ENCODE assay signal across 25 mouse cellular contexts in genomic region chr13:9706720-9707119, GRCm38 (mm10).
"Had no signal": no experiment of that assay in that cellular context is flagged by ENCODE, and none has a peak within 500 bp of the region (broad histone marks: within the 10 kb centered on the region; RNA-seq: fewer than 3 reads in every experiment).

No protein-coding gene starts in this region.

- DNase-seq: forebrain, postnatal 0 days; gastrocnemius, postnatal 14 days; gastrocnemius, postnatal 36 days; heart, adult 18-20 months; heart, postnatal 14 days; heart, postnatal 36 days; kidney, adult 11 months; kidney, adult 2 months; kidney, adult 9 months; kidney, postnatal 14 days; kidney, postnatal 36 days; layer of hippocampus, adult 9-11 months; layer of hippocampus, postnatal 36 days; left cerebral cortex, postnatal 4 days had no signal

- H3K4me3 ChIP-seq: heart, embryonic 13.5 days; heart, embryonic 15.5 days; hindbrain, embryonic 13.5 days; hindbrain, embryonic 15.5 days; kidney, embryonic 15.5 days; limb, embryonic 13.5 days; limb, embryonic 15.5 days had no signal

- H3K27ac ChIP-seq: heart, embryonic 13.5 days; heart, embryonic 15.5 days; hindbrain, embryonic 13.5 days; hindbrain, embryonic 15.5 days; hindbrain, postnatal 0 days; kidney, embryonic 15.5 days; kidney, postnatal 0 days; limb, embryonic 13.5 days; limb, embryonic 15.5 days had no signal

- H3K4me1 ChIP-seq: hindbrain, embryonic 15.5 days; kidney, embryonic 15.5 days had no signal

- H3K36me3 ChIP-seq: hindbrain, embryonic 15.5 days; limb, embryonic 15.5 days had no signal

- H3K9ac ChIP-seq: forebrain, postnatal 0 days; heart, embryonic 13.5 days; heart, embryonic 15.5 days; hindbrain, embryonic 13.5 days; hindbrain, embryonic 15.5 days; kidney, embryonic 15.5 days; limb, embryonic 13.5 days; limb, embryonic 15.5 days had no signal

- H3K4me2 ChIP-seq: heart, embryonic 11.5 days; heart, embryonic 13.5 days; heart, embryonic 15.5 days; hindbrain, embryonic 13.5 days; hindbrain, embryonic 15.5 days; kidney, embryonic 15.5 days; limb, embryonic 13.5 days; limb, embryonic 15.5 days had no signal

- H3K27me3 ChIP-seq: heart, embryonic 13.5 days; heart, embryonic 15.5 days; hindbrain, embryonic 13.5 days; hindbrain, embryonic 15.5 days; kidney, embryonic 15.5 days; limb, embryonic 13.5 days; limb, embryonic 15.5 days had no signal

- H3K9me3 ChIP-seq: heart, embryonic 13.5 days; heart, embryonic 15.5 days; hindbrain, embryonic 13.5 days; hindbrain, embryonic 15.5 days; kidney, embryonic 15.5 days; limb, embryonic 13.5 days; limb, embryonic 15.5 days had no signal

- ATAC-seq: forebrain, postnatal 0 days; hindbrain, postnatal 0 days; intestine, embryonic 16.5 days had no signal
